Mouse (Mus musculus) cortical plate, adult 2 months (tissue): ENCODE results near the gene Fgf15.

Experiments
- CTCF ChIP-seq: fragments of 200-500 bp; IDR thresholded peaks from 2 replicates; pipeline ENCODE4 v1.5.1; 2011; ENCODE audit warnings: mild to moderate bottlenecking, control low read depth, low read length; ENCODE audit not compliant: insufficient read depth; ENCODE audit errors: extremely low read depth
- POLR2A ChIP-seq: fragments of 200-500 bp; IDR thresholded peaks from 2 replicates; pipeline ENCODE4 v1.6.1; 2011; ENCODE audit warnings: mild to moderate bottlenecking, low read length, control low read depth; ENCODE audit not compliant: insufficient read depth; ENCODE audit errors: extremely low read depth

GRCm38 (mm10) chr7:144937899-144938517 lies 41.7 kb downstream of the Fgf15 start:
- no peak for TF ChIP-seq CTCF
- TF ChIP-seq POLR2A: no peak
